Mouse (Mus musculus) adrenal gland, adult (tissue): ENCODE data around the gene Msh3.

Source experiments
- DNase-seq, 2 experiments: peaks; one replicate each; pipeline ENCODE4 v3.0.0; 2022 to 2023; ENCODE audit warnings: low spot score in 1 of 2; ENCODE audit not compliant: inconsistent age in 2 of 2

The Msh3 gene

DNA sequence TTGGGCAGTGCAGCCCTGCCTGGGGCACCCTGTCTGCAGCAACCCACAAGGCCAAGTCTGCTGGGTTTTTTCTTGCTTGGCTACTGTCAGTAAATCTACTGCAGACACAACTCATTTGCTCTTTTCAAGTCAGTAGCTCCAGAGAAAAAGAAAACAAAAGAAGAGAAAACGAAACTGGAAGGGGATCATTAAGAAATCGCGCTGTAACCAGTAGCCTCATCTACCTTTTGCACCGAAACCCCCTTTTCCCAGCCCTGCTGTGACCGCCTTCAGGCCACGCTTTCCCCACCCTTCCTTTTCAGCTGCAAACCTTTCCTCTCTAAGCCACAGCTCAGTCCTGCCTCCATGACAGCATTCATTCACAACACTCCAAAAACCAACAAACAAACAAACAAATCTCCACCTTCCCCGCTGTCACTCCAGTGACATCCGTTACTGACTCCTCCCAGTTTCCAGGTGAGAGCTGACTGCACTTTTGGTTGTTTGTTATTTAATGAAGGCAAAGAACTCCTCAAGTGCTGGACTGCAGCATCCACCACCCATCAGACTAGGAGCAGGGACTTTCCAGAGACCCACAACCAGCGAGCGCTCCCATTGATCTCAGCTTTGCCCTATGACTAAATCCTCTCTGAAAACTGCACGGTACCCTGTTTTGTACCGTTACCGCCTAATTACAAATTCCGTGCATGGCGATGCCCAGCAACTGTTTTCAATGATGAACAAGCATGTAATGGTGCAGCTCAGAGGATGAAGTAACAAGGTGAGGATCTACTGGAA is 22.5 kb downstream of the Msh3 start:
- no peak for DNase-seq

- no peak for DNase-seq
Observed at GRCm38 (mm10) chr13:92330621-92331020, 24.2 kb downstream of the Msh3 start.

DNA sequence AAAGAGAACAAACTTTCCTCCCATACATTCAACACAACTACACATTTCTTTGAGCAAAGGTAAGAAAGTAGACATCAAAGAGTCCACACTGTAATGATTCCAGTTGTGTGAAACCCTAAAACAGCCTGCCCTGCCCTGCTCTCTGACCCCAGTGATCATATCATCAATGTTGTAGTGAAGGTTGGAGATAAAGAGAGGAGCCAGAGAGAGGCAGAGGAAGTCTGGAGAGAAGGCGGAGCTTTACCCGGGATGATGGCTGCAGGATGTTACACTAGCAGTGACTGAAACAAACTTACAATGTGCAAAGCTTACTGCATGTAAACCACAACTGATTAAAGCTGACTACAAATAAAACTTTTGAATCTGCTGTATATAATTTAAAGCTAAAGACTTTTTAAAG is 26.8 kb downstream of the Msh3 start:
- DNase-seq: no peak

GRCm38 (mm10) chr13:92326030-92326429 is 28.8 kb downstream of the Msh3 start:
- DNase-seq: no peak

DNA sequence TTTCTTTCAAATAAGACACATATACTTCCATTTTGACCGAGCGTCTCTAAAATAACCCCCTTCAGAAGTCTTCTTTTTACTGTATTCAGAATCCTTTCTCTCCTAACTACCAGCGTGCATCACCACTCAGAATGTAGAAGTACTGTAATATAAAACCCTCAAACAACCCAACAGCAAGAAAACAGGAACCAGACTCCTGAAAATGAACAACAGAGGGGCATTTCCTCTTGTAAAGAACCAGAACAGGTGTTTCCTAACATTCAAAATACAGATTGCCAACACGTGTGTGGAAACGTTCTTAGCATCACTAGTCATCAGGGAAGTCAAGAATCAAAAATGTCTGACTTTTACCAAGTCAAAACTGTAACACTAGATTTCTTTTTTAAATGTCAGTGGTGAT is 34.0 kb downstream of the Msh3 start:
- no peak for DNase-seq

- DNase-seq: no peak
Observed at GRCm38 (mm10) chr13:92314613-92315012, 40.2 kb downstream of the Msh3 start.

GRCm38 (mm10) chr13:92305680-92306079 is 49.1 kb downstream of the Msh3 start, which contains the start of gene Gm20379:
Gm20379 (plus strand) TSS chr13:92305980.
- DNase-seq: no peak

- no peak for DNase-seq
Observed at GRCm38 (mm10) chr13:92304291-92304690, 50.5 kb downstream of the Msh3 start.

GRCm38 (mm10) chr13:92303062-92303948 is 51.5 kb downstream of the Msh3 start:
- no peak for DNase-seq

DNA sequence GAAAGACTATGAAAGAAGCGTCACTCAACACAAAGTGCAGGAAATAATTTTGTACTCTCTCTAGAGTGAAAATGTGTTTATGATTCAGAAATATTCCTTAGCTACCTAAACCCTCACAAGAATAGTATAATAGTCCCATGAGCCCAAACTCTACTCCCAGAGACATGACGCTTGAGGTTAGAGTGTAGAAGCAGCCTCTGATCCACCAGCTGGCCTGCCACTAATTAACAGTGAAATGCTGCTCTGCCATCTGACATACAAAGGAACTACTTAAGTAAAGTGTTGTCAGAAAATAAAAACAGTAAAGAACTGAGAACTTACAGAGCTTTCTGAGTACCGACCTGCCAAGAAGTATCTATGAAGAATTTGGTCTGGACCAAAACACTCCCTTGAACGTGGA is 52.3 kb downstream of the Msh3 start:
- no peak for DNase-seq

GRCm38 (mm10) chr13:92301754-92302153 is 53.0 kb downstream of the Msh3 start:
- no peak for DNase-seq

- DNase-seq: no peak
Observed at GRCm38 (mm10) chr13:92299522-92299921, 55.3 kb downstream of the Msh3 start.

- no peak for DNase-seq
Observed at GRCm38 (mm10) chr13:92297021-92297420, 57.8 kb downstream of the Msh3 start.

DNA sequence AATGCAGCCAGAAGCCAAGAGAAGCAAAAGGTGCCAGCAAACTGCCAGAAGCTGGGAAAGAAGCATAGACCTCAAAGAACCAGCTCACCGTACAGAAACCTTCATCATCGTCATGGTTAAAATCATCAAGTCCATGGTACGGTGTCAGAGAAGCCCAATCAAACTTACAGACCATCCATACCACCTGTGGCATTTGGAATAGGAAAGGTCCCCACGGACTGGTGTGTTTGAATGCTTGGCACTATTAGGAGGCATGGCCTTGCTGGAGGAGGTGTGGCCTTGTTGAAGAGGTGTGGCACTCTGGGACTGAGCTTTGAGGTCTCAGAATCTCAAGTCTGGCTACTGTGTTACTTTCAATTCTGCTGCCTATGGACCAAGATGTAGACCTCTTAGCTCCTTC is 58.3 kb downstream of the Msh3 start:
- DNase-seq: no peak

DNA sequence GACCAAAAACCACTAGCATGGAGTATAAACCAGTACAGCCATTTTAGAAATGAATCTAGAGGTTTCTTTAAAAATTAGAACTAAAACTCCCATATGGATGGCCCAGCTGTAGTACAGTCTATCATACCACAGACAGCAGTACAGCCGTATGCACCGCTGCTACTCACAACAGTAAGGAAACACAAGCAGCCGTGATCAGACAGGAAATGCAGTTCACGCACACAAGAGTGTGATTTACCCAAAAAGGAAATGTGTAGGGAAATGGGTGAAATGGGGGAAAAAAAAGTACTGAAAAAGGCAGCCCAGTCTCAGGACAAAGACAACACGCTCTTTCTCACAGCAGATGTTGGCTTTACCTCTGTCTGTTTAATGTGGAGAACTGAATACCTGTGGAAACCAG is 60.9 kb downstream of the Msh3 start:
- DNase-seq: no peak

DNA sequence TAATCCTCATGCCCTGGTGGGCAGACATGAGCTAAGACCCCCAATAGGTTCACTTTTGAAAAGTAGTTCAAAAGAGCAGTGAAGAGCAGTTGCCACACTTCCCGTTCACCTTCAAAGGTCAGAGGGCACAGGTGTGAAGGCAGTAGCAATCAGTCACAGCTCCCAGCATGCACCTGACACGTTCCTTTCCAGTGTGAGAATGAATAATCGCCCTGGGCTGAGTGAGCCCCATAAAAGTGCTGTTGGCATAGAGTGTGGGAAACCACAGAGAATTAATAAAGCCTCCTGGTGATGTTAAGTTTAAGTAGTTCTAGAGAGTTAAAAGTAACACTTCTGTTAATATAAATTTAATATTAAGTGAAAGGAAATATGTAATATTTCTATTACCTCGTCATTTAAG is 63.2 kb downstream of the Msh3 start:
- DNase-seq: no peak

- no peak for DNase-seq
Observed at GRCm38 (mm10) chr13:92277027-92277426, 77.8 kb downstream of the Msh3 start.

DNA sequence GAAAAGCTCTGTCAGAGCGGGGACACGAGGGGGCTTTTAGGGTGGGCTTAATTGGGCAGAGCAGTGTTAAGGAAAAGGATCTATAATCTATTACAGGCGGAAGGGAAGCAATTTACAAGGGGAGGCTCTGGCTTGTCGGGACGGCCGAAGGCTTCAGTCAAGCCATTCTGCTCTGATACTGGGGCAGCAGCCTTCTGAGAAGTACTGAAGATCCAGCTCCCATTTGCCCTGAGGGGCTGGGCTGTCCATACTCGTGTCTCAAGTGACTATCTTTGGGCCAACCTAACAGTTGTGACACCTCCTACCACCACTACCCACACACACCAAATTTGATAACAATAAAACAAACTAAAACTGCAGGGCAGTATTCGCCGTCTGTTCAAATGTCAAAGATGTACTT is 79.5 kb downstream of the Msh3 start:
- DNase-seq: no peak

GRCm38 (mm10) chr13:92274274-92275198 is 80.3 kb downstream of the Msh3 start:
- peak; percentile 67 to 83 for DNase-seq

GRCm38 (mm10) chr13:92267076-92267475 is 87.7 kb downstream of the Msh3 start:
- no peak for DNase-seq

- DNase-seq: peak; percentile 54 to 84
Observed at GRCm38 (mm10) chr13:92263566-92263965, 91.2 kb downstream of the Msh3 start.
